Mouse (Mus musculus) erythroblast, embryonic 14.5 days (primary cell): ENCODE measurements around the gene Il11. TPM values are rescaled to one million over a fixed set of nuclear protein-coding genes. Genes with fewer than 3 reads are reported as not detected.

Experiments used
- H3K27me3 ChIP-seq: 2 replicates; pipeline ENCODE4 v1.6.1; 2012; ENCODE audit warnings: inconsistent platforms; ENCODE audit not compliant: control insufficient read depth
- H3K36me3 ChIP-seq: 2 replicates; pipeline ENCODE4 v1.6.1; 2012; ENCODE audit warnings: mild to moderate bottlenecking, inconsistent platforms; ENCODE audit not compliant: control insufficient read depth
- H3K4me1 ChIP-seq: 2 replicates; pipeline ENCODE4 v1.6.1; 2012; ENCODE audit warnings: inconsistent platforms; ENCODE audit not compliant: control insufficient read depth
- H3K4me3 ChIP-seq: replicated peaks from 2 replicates; pipeline ENCODE3; 2012; ENCODE audit warnings: moderate library complexity, mild to moderate bottlenecking, inconsistent platforms
- H3K9me3 ChIP-seq: 2 replicates; pipeline ENCODE4 v1.6.1; 2012; ENCODE audit warnings: low read length, inconsistent platforms, mixed read lengths; ENCODE audit not compliant: control insufficient read depth
- GATA1 ChIP-seq: IDR thresholded peaks from 2 replicates; pipeline ENCODE4 v1.6.1; 2012; ENCODE audit warnings: low read length, inconsistent platforms, mixed read lengths
- TAL1 ChIP-seq: IDR thresholded peaks from 3 replicates; pipeline ENCODE4 v1.6.1; 2012; ENCODE audit warnings: low read length, inconsistent platforms, mixed read lengths
- polyA plus RNA-seq: library from polyadenylated mRNA; stranded (reverse); fragments of >175 nt; gene quantifications from 2 replicates; pipeline ENCODE4 v1.2.3, GENCODE M21; 2012

The Il11 gene
- polyA plus RNA-seq, 1 experiment, result not detected

DNA sequence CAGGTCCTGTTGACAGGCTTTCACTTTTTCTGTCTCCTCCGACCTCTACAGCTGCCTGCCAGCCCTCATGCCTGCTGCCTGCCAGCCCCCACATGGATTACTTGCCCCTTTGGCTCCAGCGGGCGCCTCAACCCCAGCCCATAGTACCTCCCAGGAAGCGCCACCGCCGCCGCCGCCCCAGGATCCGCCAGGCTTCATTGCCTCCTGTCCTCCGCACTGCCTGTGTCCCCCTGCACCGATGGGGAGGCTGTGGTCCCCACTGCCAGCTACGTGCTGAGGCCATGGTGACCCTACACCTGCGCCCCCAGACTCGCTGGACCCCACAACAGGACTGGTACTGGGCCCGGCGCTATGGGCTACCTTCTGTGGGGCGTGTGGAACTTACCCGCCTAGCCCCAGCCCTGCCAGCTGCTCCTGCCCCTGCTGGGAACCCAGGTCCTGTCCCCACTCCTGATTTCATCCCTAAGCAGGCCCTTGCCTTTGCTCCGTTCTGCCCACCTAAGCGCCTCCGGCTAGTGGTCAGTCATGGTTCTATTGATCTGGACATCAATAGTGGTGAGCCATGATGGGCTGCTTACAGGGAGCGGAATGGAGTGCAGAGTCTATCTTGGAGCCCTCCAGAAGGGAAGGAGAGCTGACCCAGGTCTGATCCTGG lies 36.2 kb downstream of the Il11 start:
- Histone ChIP-seq H3K36me3 (peaks cover 92% of the 10 kb centered on the region), H3K4me1 (peaks cover 99% of the 10 kb centered on the region), H3K4me3 (peak overlapping the region; percentile 49), H3K9me3 (no peaks in the 10 kb centered on the region), H3K27me3 (no peaks in the 10 kb centered on the region)
- TF ChIP-seq TAL1, result no peak
- TF ChIP-seq GATA1, result no peak

DNA sequence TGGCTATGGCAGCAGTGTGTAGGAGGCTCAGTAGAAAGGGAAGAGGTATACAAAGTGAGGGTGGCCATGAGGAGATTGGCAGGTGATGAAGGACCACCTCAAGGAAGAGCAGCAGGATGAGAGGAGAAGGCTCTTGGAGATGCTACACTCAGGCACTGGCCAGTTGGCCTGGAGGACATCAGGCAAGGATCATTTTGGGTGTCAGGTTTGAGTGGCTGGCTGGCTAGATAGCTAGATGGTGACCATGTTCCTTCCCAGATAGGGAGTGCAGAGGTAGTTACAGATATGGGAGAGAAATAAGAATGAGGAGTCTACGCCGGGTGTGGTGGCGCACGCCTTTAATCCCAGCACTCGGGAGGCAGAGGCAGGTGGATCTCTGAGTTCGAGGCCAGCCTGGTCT lies 37.8 kb downstream of the Il11 start:
- H3K4me1 ChIP-seq, result peaks cover 97% of the 10 kb centered on the region
- peak; percentile 8; the same call in 1 of the 3 replicates for TF ChIP-seq TAL1
- TF ChIP-seq GATA1, result no peak
- peaks cover 78% of the 10 kb centered on the region for H3K36me3 ChIP-seq
- H3K4me3 ChIP-seq, result peak overlapping the region; percentile 27
- no peaks in the 10 kb centered on the region for H3K27me3 ChIP-seq
- no peaks in the 10 kb centered on the region for H3K9me3 ChIP-seq

DNA sequence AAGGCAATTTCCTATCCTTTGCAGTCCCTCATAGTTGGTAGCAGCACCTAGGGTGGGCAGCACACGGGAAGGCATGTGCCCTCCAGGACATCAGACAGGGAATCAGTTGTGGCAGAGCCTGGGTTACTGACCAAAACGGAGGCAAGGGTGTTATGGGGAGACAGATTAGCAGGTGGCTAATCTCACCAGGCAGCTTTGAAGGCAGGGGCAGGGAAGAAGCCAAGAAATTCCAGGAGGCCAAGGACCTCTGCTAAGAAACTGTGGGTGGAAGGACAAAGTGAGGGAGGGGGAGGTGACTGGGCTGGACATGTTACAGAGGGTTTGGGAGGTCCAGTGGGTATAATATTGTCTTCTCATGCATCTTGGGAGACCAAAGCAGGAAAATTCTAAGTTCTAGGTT lies 39.3 kb downstream of the Il11 start:
- Histone ChIP-seq H3K27me3 (no peaks in the 10 kb centered on the region), H3K9me3 (no peaks in the 10 kb centered on the region), H3K4me1 (peaks cover 95% of the 10 kb centered on the region), H3K4me3 (peak overlapping the region; percentile 89), H3K36me3 (peaks cover 62% of the 10 kb centered on the region)
- TF ChIP-seq GATA1, result peak; percentile 74
- TF ChIP-seq TAL1, result peak; percentile 77

DNA sequence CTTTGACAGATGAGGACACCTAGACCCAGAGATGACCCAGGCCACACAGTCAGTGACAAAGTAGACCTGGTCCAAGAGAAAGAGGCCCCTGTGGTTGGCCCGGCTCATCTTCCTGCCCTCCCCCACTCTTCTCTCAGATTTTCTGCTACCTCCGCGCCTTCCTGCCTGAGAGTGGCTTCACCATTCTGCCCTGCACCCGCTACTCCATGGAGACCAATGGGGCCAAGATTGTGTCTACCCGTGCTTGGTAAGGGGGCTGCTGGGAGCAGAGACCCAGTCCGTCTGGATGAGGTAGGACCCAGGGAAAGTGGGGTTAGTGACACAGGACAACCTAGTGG lies 40.2 kb downstream of the Il11 start:
- H3K9me3 ChIP-seq, result no peaks in the 10 kb centered on the region
- H3K4me3 ChIP-seq, result peak overlapping the region; percentile 89
- peaks cover 55% of the 10 kb centered on the region for H3K36me3 ChIP-seq
- H3K27me3 ChIP-seq, result no peaks in the 10 kb centered on the region
- TF ChIP-seq GATA1 (no peak), TAL1 (no peak)
- peaks cover 86% of the 10 kb centered on the region for H3K4me1 ChIP-seq

DNA sequence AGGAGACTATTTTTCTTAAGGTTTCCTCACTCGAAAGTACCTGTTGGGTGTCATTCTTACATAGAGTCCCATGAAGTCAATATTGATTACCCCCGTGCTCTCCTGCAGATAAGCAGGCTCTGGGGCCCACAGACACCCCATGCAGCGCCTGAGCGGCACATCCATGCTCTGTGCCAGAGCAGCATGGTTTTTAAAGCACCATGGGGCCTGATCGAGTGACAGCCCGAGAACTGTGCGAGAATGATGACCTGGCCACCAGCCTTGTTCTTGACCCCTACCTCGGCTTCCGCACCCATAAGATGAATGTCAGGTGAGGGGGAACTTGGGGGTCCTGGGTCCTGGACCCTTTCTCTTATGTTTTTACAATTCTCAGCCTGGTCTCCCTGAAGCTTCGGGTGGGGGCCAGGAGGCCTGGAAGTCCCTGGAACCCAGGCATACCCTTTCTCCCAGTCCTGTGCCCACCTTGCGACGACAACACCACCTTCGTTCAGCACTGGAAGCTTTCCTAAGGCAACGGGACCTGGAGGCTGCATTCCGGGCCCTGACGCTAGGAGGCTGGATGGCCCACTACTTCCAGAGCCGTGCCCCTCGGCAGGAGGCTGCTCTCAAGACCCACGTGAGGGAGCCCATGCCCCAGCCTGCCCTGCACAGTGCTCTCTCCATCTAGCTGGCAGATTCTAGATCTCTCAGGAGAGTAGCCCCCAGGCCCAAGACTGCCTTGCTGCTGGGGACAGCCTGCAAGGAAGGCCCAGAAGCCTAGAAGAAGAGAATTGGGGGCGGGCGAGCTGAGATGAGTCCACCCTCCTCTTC lies 40.8 kb downstream of the Il11 start:
- H3K4me3 ChIP-seq, result peak overlapping the region; percentile 89
- H3K4me1 ChIP-seq, result peaks cover 82% of the 10 kb centered on the region
- no peaks in the 10 kb centered on the region for H3K9me3 ChIP-seq
- TF ChIP-seq TAL1, result no peak
- peak; percentile 29; the same call in 1 of the 2 replicates for TF ChIP-seq GATA1
- no peaks in the 10 kb centered on the region for H3K27me3 ChIP-seq
- H3K36me3 ChIP-seq, result peaks cover 51% of the 10 kb centered on the region

DNA sequence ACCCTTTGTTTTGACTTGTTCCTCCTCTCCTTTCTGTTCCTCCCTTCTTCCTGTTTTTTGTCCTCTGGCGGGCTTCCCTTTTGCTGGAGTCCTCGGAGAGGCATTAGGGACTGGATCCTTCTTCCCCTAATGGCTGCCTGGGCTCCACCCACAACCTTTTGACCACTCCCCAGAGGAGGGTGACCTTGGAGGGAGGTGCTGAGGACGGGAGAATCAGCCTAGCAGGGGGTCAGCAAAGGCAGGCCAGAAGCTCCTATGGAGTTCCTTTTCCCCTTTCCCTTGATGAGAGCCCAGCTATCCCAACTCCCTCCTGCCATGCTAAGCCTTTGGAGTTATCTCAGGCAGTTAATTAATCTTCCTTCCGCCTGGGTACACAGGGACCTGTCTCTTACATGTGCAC lies 41.5 kb downstream of the Il11 start:
- H3K9me3 ChIP-seq, result no peaks in the 10 kb centered on the region
- H3K27me3 ChIP-seq, result no peaks in the 10 kb centered on the region
- TF ChIP-seq TAL1 (no peak), GATA1 (no peak)
- H3K36me3 ChIP-seq, result peaks cover 44% of the 10 kb centered on the region
- peaks cover 75% of the 10 kb centered on the region for H3K4me1 ChIP-seq
- peak overlapping the region; percentile 89 for H3K4me3 ChIP-seq

DNA sequence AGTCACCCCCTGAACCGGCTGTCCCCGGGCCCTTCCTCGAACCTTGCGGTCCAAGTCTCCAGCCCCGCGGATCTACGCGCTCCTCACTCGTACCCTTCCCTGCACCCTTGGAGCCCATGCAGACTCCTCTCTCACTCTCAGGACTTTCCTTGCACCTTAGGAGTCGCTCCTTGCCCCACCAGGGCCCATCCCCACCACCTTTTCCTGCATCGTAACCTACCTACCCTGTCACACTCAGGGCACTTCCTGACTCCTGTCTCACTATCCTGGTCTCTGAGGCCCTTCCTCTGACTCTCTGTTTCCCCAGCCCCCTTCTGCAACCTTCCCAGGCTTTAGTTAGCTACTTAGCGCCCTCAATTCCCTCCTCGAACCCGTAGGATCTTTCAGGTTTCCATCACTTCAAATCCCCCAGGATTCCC lies 42.3 kb downstream of the Il11 start:
- Histone ChIP-seq H3K4me3 (peak overlapping the region; percentile 89), H3K4me1 (peaks cover 68% of the 10 kb centered on the region), H3K36me3 (peaks cover 36% of the 10 kb centered on the region), H3K9me3 (no peaks in the 10 kb centered on the region), H3K27me3 (no peaks in the 10 kb centered on the region)
- TF ChIP-seq GATA1 (no peak), TAL1 (no peak)

DNA sequence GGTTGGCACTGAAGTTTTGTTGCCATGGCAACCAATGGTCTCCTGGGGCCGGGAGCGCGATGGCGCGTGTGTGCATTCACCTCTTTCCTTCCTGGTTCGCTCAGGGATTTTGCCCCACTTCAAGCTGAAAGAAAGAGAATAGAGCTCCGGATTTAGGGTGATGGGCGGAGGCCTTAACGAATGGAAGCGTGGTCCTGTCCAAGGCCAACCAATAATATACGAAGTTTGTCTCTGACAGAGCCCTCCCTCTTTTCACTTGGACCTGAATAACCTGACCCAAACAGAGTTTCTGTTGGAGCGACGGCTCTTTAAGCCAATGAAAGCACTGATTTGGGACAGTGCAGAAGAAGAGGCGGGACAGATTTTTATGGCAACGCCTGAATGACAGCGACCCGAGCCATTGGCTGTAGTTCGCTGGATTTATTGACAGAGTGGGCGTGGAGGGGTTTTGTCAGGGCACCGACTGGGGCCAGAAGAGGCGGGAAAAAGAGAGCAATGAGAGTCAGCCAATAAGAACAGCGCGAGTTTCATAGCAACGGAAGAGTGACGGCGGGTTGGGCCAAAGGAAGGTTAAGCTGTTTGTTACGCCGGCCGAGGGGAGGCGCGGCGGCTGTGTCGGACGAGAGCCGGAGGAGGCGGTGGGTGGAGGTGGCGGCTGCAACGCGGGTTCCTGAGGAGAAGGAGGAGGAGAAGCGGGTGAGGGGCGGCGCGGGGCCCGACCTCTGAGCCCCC lies 42.9 kb downstream of the Il11 start, which contains the start of gene Kmt5c:
Gene Kmt5c, plus strand, starts transcription at position 572 of the 732 bp plus-strand sequence.
- Histone ChIP-seq H3K4me1 (peaks cover 64% of the 10 kb centered on the region), H3K36me3 (peaks cover 30% of the 10 kb centered on the region), H3K4me3 (peak within 1 kb of the TSS; percentile 89), H3K27me3 (no peaks in the 10 kb centered on the region), H3K9me3 (no peaks in the 10 kb centered on the region)
- no peak for TF ChIP-seq GATA1

DNA sequence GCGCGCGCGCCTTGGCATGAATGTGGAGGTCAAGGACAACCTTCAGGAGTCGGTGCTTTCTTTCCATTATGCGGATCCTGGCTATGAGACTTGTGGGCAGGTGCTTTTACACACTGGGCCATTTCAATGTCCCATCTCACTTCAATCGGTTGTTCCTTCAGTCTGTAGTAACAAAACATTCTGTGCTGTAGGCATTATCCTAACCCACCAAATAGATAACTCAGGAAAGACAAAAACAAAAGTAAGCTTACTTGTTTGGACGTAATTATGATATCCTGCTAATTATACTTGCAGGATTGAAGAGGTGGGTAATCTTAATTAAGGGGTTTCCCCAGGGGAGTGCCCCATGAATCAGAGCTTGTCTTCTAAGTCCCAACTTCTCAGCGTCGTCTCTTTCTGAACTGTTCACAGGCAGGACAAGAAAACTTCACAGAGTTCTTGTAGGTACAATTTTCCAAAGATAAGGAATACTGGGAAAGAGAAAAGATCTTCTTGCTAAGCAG lies 43.6 kb downstream of the Il11 start:
- Histone ChIP-seq H3K4me1 (peaks cover 58% of the 10 kb centered on the region), H3K36me3 (peaks cover 23% of the 10 kb centered on the region), H3K4me3 (peak overlapping the region; percentile 89), H3K9me3 (no peaks in the 10 kb centered on the region), H3K27me3 (no peaks in the 10 kb centered on the region)
- no peak for TF ChIP-seq GATA1
